Mouse (Mus musculus) neutrophil, adult 59 days (primary cell): ENCODE results near the gene Dedd. TPM values are rescaled to one million over a fixed set of nuclear protein-coding genes. Genes with fewer than 3 reads are reported as not detected.

Experiments used
- total RNA-seq, 2 experiments: library from RNA; stranded (reverse); gene quantifications; 1 replicate in 1 of 2; 2 replicates in 1 of 2; pipeline ENCODE4 v1.2.4; 2023

Gene Dedd
- 10 to 100 TPM; 23.5 to 25.8 TPM for total RNA-seq

GRCm38 (mm10) chr1:171328839-171329432 is at the start of gene Dedd:
Gene Dedd, plus strand, starts transcription at chr1:171329145.

GRCm38 (mm10) chr1:171280916-171281527 is 47.9 kb upstream of the Dedd start, which contains the start of gene Ppox:
Gene Ppox, minus strand, starts transcription at chr1:171281186.

GRCm38 (mm10) chr1:171287136-171288081 is 41.5 kb upstream of the Dedd start, which contains the start of gene Usp21:
Gene Usp21, minus strand, starts transcription at chr1:171287991.

GRCm38 (mm10) chr1:171294298-171295062 is 34.5 kb upstream of the Dedd start, which contains the start of gene Ufc1:
Gene Ufc1, minus strand, starts transcription at chr1:171295024.

GRCm38 (mm10) chr1:171345225-171346094 is 16.5 kb downstream of the Dedd start, which contains the start of the genes Nit1 and Pfdn2:
Gene Nit1, minus strand, starts transcription at chr1:171345646.
Gene Pfdn2, plus strand, starts transcription at chr1:171345670.

GRCm38 (mm10) chr1:171360656-171361055 is 31.7 kb downstream of the Dedd start, which contains the start of gene Klhdc9:
Gene Klhdc9, minus strand, starts transcription at chr1:171360798.

GRCm38 (mm10) chr1:171369845-171370556 is 41.1 kb downstream of the Dedd start, which contains the start of gene Nectin4:
Gene Nectin4, plus strand, starts transcription at chr1:171370099.

GRCm38 (mm10) chr1:171388376-171389102 is 59.6 kb downstream of the Dedd start, which contains the start of gene Arhgap30:
Gene Arhgap30, plus strand, starts transcription at chr1:171388954.

Other genes starting within 250 kb of the Dedd start
- under 1 TPM; 0.67 to 0.73 TPM for gene Cfap126, start 215.2 kb upstream of the Dedd start, total RNA-seq
- gene Sdhc, start 178.5 kb upstream of the Dedd start, total RNA-seq = 100 to 1,000 TPM in 1 of 2 experiments, 10 to 100 TPM in 1; 76.6 to 106 TPM
- not detected for gene Mpz, start 178.4 kb upstream of the Dedd start, total RNA-seq
- 1 to 10 TPM in 1 of 2 experiments, under 1 TPM in 1; 0.29 to 1.4 TPM for gene Pcp4l1, start 132.9 kb upstream of the Dedd start, total RNA-seq
- gene Nr1i3, start 115.2 kb upstream of the Dedd start, total RNA-seq = not detected
- 10 to 100 TPM; 11.9 to 16.4 TPM for gene Tomm40l, start 106.6 kb upstream of the Dedd start, total RNA-seq
- gene Apoa2, start 104.1 kb upstream of the Dedd start, total RNA-seq = under 1 TPM in 1 of 2 experiments, not detected in 1; 0.89 TPM
- gene Fcer1g, start 94.8 kb upstream of the Dedd start, total RNA-seq = 1,000 to 10,000 TPM; 1,085 to 1,124 TPM
- gene Adamts4, start 78.7 kb upstream of the Dedd start, total RNA-seq = not detected
- gene Ndufs2, start 77.8 kb upstream of the Dedd start, total RNA-seq = 10 to 100 TPM; 84.6 to 99.7 TPM
- 100 to 1,000 TPM; 120 to 134 TPM for gene B4galt3, start 58.8 kb upstream of the Dedd start, total RNA-seq
- 10 to 100 TPM; 69.2 to 78.0 TPM for gene Ppox, start 48.0 kb upstream of the Dedd start, total RNA-seq
- gene Usp21, start 41.2 kb upstream of the Dedd start, total RNA-seq = 10 to 100 TPM; 29.5 to 31.1 TPM
- gene Ufc1, start 34.1 kb upstream of the Dedd start, total RNA-seq = 10 to 100 TPM; 47.2 to 51.2 TPM
- gene Nit1, start 16.5 kb downstream of the Dedd start, total RNA-seq = 10 to 100 TPM; 18.9 to 24.2 TPM
- 10 to 100 TPM; 27.1 to 34.4 TPM for gene Pfdn2, start 16.5 kb downstream of the Dedd start, total RNA-seq
- under 1 TPM; 0.22 to 0.40 TPM for gene Klhdc9, start 31.7 kb downstream of the Dedd start, total RNA-seq
- 1 to 10 TPM; 2.0 to 2.2 TPM for gene Nectin4, start 41.0 kb downstream of the Dedd start, total RNA-seq
- 100 to 1,000 TPM; 245 to 251 TPM for gene Arhgap30, start 59.8 kb downstream of the Dedd start, total RNA-seq
- gene Usf1, start 82.2 kb downstream of the Dedd start, total RNA-seq = 100 to 1,000 TPM in 1 of 2 experiments, 10 to 100 TPM in 1; 85.6 to 108 TPM
- 1 to 10 TPM; 4.4 TPM for gene Tstd1, start 89.7 kb downstream of the Dedd start, total RNA-seq
- gene F11r, start 108.4 kb downstream of the Dedd start, total RNA-seq = under 1 TPM; 0.20 to 0.31 TPM
- 1 to 10 TPM; 6.6 to 7.3 TPM for gene Alyref2, start 174.3 kb downstream of the Dedd start, total RNA-seq
- gene Itln1, start 206.1 kb downstream of the Dedd start, total RNA-seq = not detected
- gene Cd244a, start 230.0 kb downstream of the Dedd start, total RNA-seq = 1 to 10 TPM; 7.6 to 8.0 TPM